Mouse (Mus musculus) neural tube, embryonic 11.5 days (tissue): ENCODE measurements around the gene Primpol. TPM values are rescaled to one million over a fixed set of nuclear protein-coding genes. Genes with fewer than 3 reads are reported as not detected.

Experiments
- polyA plus RNA-seq: library from polyadenylated mRNA; unstranded; fragments of >200 nt; fragmentation: Nextera tagmentation; extraction: Ambion mirVana; gene quantifications from 2 replicates; pipeline ENCODE4 v1.2.1, GENCODE M21; 2014

The Primpol gene
- polyA plus RNA-seq, 1 experiment from 2014 or later = 11.2 TPM

Other genes starting within 250 kb of the Primpol start
- gene Acsl1, start 146.2 kb downstream of the Primpol start, polyA plus RNA-seq = 12.6 and 13.5 TPM in 2 replicates
- gene Cenpu, start 65.2 kb downstream of the Primpol start, polyA plus RNA-seq = 27.1 and 30.0 TPM in 2 replicates
- gene Casp3, start 79 bp upstream of the Primpol start, polyA plus RNA-seq = 155 and 166 TPM in 2 replicates
- gene Irf2, start 122.5 kb upstream of the Primpol start, polyA plus RNA-seq = 10.1 and 14.1 TPM in 2 replicates